Mouse (Mus musculus) left cerebral cortex, adult 9 months (tissue): Measurements from ENCODE around the gene Pmel.
"Not testable (repeated sequence)": the region's sequence is repeated elsewhere in the genome, so short reads cannot be mapped to it uniquely, and the experiment has no call there.

Experiments used
- DNase-seq, 2 experiments: peaks; one replicate each; pipeline ENCODE4 v3.0.0; 2022; ENCODE audit warnings: low spot score in 2 of 2

The Pmel gene

DNA sequence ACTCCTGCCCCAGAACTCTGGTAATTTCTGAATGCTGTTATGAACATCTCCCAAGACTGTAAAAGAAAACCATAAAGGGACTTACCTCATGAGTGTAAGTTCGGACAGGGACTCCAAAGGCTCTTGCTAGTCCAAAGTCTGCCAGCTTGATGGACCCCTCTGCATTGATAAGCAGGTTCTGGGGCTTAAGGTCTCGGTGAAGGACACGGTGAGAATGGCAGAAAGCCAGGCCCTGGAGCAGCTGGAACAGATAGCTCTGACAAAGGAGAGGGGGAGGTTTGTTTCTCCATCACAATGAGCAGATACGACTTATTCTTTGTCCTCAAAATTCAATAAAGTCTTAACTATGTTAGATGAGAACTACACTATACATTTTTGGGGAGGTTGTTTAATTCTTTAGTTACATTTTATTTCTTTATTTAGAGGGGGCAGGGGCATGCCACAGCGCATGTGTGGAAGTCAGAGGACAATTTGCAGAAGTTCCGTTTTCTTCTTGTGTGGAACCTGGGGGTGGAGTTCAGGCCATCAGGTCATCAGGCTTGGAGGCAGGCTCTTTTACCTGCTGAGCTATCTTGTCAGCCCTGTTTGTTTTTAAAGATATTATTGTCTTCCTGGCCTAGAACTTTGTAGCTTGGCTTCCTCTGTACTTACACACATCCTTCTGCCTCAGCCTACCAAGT is 1.5 kb upstream of the Pmel start:
- no peak for DNase-seq

DNA sequence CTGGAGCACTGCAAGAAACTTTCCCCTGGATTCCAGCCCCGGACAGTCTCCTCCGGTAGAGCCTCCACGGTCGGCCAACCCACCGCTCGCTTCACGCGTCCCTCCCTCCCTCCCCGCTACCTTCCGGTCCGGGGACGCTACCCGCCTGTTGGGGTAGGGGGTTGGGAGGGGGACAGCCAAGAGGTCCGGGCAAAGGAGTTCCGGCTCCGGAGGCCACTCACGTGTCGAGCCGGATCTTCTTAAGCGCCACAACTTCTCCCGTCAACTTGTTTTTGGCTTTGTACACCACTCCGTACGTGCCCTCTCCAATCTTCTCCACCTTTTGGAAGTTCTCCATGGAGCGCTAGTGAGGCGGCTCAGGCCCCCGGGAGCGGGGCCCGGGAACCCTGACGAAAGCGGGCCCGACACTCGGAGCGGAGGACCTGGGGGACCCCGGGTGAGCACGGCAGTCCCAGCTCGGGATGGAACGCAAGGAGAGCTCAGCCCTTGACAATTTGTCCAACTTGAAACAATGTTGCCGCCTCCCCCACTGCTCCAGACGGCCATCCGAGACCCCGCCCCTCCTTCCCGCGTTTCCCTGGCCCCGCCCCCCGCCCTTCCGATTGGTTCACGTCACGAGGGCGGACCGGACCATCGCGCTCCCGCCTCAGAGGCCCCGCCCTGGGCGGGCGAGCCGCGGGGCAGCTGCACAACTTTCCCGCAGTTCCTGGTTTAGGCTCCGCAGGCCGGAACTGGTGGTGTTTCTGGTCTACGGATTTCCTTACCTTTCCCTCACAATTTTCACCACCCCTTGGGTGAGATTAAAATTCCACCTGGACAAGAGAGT is 709 bp downstream of the Pmel start, which contains the start of gene Cdk2:
Gene Cdk2 (minus strand): TSS at position 541 of the 826 bp plus-strand sequence.
- DNase-seq: peak in 1 of 2 experiments; percentile 81

DNA sequence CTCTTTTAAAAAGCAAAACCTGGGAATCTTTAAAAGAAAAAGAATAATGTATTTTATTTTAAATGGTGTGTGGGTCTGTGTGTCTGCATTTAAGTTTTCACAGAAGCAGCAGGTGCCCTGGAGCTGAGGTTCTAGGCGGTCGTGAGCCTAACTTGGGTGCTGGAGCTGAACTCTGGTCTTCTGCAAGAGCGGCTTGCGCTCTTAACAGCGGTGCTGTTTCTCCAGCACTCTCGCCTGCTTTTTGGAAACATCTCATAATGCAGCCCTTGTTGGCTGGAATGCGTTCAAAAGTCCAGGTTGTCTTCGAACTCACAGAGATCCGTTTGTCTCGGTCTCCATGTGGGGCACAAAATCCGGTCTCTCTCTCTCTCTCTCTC is 1.3 kb downstream of the Pmel start:
- DNase-seq: no peak

DNA sequence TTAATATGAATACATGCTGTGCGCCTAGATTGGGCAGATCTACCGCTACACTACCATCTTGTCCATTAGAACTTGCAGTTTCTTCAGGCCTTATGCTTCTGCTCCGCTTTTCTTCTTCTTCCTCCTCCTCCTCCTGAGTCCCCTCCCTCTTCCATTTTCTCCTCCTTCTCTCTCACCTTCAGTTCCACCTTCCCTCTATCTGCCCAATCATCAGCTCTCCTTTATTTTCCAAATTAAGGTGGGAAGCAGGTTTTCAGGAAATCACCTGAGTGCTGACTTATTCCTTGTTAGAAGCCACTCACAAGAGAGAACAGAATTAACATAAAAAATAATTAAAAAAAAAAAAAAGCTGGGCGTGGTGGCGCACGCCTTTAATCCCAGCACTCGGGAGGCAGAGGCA is 7.3 kb downstream of the Pmel start:
- DNase-seq: not testable (repeated sequence)

DNA sequence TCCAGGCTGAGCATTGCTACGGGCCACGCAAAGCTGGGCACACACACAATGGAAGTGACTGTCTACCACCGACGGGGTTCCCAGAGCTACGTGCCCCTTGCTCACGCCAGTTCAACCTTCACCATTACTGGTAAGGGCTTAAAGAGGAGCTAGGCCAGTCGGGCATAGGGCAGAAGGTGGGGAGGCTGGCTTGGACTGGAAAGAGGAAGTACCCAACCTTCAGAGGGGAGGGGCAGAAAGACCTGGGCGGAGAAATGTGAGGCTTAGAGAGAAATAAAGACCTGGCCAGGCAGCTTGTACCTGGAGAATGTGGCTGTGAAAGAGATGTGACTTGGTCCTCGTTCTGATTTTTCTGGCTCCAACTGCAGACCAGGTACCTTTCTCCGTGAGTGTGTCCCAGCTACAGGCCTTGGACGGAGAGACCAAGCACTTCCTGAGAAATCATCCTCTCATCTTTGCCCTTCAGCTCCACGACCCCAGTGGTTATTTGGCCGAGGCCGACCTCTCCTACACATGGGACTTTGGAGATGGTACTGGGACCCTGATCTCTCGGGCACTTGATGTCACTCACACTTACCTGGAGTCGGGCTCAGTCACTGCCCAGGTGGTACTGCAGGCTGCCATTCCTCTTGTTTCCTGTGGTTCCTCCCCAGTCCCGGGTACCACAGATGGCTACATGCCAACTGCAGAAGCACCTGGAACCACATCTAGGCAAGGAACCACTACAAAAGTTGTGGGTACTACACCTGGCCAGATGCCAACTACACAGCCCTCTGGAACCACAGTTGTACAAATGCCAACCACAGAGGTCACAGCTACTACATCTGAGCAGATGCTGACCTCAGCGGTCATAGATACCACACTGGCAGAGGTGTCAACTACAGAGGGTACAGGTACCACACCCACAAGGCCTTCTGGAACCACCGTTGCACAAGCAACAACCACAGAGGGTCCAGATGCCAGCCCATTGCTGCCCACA is 11.9 kb downstream of the Pmel start:
- DNase-seq: no peak

DNA sequence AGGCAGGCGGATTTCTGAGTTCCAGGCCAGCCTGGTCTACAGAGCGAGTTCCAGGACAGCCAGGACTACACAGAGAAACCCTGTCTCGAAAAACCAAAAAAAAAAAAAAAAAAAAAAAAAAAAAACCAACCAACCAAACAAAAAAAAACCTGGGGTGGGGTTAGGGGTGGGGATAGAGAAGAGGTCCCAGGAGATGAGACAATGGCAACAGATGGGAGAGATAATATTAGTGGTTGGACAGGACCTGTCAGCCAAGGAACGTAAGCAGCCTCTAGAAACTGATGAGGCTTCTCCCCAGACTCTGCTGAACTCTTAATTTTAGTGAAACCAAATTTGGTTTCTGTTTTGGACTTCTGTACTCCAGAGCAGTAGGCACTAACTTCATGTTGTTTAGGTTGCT is 21.5 kb downstream of the Pmel start:
- DNase-seq: not testable (repeated sequence)

DNA sequence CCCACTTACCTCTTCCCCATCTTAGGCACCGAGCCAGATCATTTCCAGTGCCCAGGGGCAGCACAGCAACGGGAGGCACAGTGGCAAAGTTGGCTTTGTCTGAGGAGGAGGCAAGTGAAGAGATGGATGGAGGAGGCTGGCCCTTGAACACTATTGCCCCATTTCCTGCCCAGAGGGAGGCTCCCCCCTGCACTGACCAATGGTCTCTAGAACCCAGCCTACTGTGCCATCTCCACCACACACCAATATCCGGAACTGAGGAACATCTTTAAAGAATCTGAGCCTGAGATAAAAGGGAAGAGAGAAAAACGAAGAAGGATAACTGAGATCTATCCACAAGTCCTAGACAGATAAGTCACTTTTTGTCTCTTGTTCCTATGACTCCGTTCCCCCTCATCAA is 24.1 kb downstream of the Pmel start:
- no peak for DNase-seq

DNA sequence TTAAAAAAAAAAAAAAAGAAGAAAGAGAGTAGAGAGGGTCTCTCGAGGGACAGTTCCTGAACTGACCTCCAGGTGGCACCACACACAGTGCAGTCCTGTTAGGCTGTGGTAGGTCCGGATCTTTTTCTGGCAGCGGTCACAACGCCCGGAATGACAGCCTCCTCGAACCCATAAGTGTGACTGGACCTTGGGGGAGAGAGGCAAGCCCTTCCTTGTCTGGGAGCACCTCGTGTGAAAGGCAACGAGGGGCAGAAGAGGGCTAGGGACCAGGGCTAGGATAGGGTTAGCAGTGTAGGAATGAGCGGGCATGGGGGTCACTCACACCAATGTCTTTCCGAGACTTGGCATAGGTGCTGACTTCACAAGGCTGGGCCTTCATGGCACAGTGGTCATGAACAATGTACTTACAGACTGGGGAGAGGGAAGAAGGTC is 27.0 kb downstream of the Pmel start:
- DNase-seq: peak in 1 of 2 experiments; percentile 65

DNA sequence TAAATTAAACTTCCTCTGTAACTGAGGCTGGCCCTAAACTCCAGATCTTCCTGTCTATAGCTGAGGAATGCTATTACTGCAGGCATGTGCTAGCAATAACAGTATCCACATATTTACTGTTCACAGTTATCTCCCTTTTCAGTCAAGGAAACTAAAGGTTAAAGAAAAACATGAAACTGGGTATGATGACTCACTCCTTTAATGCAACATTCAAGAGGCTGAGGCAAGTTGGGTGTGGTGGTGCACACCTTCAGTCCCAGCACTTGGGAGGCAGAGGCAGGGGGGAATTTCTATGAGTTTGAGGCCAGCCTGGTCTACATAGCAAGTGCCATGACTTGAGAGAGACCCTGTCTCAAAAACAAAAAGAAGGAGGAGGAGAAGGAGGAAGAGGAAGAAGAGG is 28.0 kb downstream of the Pmel start:
- DNase-seq: no peak

DNA sequence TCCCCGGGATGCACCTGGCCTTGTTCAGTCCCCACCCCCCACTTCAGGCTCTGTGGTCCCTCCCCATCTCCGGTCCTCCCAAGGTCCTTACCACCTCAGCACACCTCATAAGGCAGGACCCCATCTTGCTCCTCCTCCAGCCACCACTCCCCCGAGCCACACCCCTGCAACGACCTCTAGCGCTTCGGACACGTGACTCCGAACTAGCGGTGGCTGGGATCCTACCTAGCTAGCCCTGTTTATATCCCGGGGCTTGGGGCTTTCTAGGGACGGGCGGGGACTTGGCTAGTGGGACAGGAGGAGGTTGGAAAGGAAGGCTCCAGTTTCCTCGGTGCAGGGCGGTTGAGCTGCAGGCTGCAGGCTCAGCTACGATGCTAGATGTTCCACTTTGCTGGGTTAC is 33.4 kb downstream of the Pmel start:
- no peak for DNase-seq

DNA sequence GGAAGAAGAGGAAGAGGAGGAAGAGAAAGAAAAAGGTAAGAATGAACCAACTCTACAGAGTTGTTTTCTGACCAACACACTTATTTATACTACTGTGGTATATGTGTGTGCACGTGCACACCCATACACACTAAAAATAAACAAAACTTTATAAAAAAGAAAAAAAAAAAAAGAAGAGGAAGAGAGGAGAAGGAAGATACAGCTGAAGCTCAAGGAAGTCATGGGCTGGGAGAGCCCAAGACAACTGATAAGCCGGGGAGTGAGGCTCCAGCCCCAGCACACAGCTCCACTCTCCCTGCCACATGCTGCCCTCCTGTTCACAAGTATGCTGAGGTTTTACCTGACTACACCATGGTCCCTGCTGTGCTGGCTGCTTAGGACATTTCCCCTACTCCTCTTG is 36.3 kb downstream of the Pmel start:
- DNase-seq: no peak

DNA sequence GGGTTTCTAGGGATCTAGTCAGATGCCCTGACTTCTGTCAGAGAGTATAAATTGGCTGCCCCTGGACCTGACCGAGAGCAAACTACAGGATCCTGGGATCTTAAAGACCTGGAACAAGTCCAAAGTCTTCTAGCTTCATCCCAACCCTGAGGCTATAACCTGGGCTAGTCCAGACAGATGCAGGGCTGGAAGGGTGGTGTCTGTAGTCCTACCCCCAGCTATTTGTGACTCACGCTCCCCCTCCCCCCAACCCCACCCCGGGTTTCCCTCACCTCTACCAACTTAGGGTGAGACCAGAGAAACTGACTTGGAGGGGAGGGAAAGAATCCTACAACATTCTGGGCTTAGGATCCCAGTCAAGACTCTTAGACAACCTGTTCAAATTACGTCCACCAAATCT is 38.6 kb downstream of the Pmel start:
- no peak for DNase-seq

DNA sequence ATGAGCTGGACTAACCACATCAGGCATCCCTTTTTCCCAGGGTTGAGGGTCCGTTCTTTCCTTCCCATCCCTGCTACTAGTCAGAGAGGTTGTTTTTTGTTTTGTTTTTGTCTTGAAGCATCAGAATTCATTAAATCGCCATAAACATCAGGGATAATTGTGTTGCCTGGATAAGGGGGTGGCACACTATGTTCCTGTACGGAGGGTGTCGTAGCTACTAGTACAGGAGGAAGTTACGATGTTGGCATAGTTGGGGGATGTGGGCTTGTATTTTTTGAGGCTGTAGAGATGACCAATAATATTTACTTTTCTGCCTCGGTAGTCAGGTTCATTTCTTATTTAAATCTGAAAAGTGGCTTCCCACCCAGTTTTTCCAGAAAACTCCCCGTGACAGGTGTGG is 39.2 kb downstream of the Pmel start:
- DNase-seq: no peak

DNA sequence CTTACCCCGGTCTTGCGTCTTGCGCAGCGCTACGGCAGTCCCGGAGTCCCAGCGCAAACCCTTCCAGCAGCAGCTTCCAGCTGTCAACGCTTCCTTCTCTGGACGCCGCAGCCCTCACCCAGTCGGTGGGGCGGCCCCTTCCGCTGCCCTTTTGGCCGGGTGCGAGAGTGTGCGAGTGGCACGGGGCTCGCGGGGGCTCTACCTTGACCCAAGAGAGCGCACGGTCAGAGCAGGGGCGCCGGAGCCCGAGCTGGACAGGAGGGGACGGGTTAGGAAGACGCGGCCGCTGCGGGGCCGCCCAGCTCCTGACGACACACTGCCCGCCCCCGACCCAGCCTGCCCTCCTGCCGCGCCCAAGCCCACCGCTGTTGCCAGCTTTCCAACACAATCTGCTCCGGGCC is 39.8 kb downstream of the Pmel start:
- peak in 1 of 2 experiments; percentile 36 for DNase-seq

DNA sequence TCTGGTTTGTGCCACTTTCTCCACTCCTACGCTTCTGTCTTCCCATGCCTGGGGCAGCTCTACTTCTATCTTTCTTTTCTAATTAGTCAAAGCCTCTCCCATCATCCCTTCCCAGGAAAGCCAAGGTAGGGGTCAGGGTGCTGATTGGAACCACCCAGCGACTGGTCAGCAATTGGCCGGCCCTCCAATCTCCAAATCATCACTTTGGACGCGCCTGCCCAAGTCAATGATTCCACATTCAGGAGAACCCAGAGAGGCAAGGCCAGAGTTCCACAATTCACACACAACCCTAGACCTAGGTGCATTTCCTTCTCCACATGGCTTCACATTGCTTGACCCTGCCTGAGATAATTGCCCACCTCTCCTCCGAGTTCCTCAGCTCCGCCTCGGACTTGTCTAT is 40.2 kb downstream of the Pmel start:
- DNase-seq: no peak

DNA sequence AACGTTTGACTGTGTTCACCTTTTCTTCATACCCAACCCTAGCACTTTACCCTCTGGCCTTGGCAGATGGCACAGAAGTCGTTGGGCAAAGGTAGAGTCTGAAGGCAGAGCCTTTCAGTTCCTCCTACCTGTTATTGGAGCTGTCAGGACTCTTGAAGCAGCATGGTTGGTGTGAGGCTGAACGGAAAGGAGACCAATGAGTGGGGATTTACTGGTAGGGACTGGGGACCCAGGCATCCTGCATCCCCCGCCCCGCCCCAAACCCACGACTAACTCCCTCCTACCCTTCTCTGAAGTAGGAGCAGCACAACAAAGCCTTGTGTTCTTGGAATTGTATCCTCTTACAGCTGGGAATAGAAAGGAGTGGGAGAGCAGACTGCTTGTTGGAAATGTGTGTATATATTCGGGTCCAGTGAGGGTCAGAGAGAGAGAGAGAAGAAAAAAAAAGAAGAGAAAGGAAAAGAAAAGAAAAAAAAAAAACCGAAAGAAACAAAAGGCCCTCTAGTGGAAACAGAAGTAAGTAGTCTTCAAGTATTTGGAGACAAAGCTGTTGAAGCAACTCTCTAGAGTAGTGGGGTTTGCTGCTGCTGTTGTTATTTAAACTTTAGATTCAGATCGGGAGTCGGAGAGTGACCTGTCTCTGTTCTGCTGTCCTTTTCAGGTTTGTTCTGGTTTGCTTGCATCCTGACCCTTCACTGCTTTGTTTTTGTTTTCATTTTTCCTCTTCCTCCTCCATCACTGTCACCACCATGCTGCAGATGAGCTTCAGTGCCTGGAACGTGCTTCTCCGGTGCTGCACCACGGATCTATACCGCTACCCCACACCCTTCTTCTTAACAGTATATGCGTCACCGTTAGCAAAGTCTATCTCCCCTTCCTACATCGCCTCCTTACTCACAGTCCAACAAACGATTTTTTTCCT is 40.9 kb downstream of the Pmel start, which contains the start of gene Dgka:
Gene Dgka (minus strand): TSS at position 176 of the 922 bp plus-strand sequence.
- DNase-seq: no peak

DNA sequence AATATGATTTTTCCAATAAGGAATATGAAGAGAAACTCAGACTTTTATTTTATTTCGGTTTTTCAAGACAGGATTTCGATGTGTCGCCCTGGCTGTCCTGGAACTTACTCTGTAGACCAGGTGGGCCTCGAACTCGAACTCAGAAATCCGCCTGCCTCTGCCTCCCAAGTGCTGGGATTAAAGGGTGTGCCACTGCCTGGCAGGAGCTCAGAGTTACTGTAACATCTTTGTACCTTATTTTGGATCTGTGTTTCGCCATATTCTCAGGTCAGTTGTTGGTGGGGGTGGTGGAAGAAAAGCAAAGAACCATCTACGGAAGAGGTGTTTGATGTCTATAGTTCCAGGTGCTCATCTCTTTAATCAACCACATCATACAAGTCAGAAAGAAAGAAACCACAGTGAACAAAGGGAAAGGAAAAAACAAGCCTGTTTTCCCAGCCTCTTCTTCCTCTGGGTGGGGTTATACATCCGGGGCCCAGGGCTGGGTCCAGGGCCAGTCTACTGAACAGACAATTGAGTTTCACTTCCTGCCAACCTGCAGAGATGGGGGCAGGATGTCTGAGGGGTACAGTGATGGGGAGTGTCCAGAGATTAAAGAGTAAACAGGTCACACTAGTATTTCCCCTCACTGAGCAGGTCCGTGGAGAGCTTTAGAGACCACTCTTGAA is 42.1 kb downstream of the Pmel start:
- no peak for DNase-seq

DNA sequence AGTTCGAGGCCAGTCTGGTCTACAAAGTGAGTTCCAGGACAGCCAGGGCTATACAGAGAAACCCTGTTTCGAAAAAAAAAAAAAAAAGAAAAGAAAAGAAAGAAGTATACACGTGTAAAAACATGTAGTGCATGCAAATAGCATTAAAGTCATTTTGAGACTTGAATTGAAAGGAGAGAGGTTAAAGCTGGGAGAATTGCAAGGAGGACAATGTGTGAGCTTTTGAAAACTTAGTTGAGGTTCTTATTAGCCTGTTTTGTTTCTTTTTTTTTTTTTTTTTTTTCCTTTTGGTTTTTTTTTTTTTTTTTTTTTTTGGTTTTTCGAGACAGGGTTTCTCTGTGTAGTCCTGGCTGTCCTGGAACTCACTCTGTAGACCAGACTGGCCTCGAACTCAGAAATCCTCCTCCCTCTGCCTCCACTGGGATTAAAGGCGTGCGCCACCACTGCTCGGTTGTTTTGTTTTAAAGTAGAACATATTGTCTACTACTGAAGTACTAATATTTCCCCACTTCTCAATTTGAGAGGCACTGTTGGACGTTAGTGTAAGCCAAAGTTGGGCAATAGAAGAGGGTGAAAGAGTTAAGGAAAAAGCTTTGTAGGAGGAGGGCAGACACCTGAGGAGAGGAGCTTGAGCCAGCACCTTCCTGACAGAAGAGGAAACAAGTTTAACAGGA is 43.1 kb downstream of the Pmel start:
- DNase-seq: no peak

DNA sequence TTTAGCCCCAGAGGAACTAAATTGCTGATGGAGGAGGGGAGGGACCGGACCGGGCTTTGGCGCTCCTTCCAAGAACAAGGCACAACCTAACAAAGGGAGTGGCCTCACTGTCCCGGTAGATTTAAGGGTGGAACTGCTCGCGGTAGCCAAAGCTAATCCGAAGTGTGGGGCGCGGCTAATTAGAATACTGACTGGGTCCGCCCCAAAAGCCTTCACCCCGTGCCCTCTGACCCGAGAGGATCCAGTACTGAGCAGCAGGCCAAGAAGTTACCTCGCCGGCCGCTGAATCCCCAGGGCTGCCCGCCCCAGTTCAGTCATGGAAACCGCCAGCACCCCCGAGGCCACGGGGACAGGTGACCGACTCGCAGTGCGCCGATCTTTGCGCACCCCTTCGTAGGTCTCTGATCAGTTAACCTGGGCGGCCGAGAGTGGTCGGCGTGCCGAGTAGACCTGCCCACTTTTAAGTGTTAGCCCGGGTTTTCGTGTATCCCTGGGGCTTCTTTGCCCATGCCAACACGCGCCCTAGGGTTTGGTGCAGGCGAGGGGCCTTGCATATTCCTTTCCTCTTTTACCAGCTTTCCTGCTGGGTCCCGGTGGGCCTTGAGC is 43.8 kb downstream of the Pmel start, which contains the start of gene Pym1:
Gene Pym1 (plus strand): TSS at position 244 of the 606 bp plus-strand sequence.
- peak; percentile 18 to 52 for DNase-seq
